19 mouse cellular contexts compared by ENCODE assay signal in the genomic region with DNA sequence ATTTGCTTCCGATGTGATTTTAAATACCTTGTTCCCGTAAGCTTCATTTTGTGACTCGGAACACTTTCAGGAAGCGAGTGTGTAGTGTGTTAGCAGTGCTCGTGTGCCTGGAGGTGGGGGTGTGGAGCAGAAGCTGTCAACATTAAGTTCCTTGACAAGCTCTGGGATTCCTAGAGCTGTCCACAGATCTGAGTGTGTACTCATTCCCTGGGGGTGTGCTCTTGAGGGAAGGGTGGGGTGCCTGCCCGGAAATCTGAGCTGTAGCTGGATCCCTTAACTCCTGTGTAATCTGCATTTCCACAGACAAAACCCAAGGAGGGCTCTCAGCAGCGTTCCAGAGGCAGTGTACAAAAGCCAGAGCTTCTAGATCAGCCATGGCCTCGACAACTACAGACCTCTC.
"Had no signal": no experiment of that assay in that cellular context is flagged by ENCODE, and none has a peak within 500 bp of the region (broad histone marks: within the 10 kb centered on the region; RNA-seq: fewer than 3 reads in every experiment).

No protein-coding gene starts in this region.

- ATAC-seq: liver, postnatal 0 days; midbrain, embryonic 13.5 days; midbrain, embryonic 15.5 days had no signal

- H3K27ac ChIP-seq: liver, embryonic 15.5 days; lung, embryonic 15.5 days; macrophage; midbrain, embryonic 13.5 days; midbrain, embryonic 15.5 days; neural tube, embryonic 13.5 days; neural tube, embryonic 15.5 days had no signal

- DNase-seq: liver, postnatal 0 days; lung, adult 2 months; retina, postnatal 1 day; right cerebral cortex, adult 18-20 months; right cerebral cortex, postnatal 25 days; right cerebral cortex, postnatal 4 days; spleen, adult 18-20 months; thymus, adult 18-20 months; thymus, postnatal 14 days; thymus, postnatal 36 days had no signal

- H3K36me3 ChIP-seq: liver, embryonic 15.5 days; lung, embryonic 15.5 days; midbrain, embryonic 13.5 days; midbrain, embryonic 15.5 days; neural tube, embryonic 13.5 days; neural tube, embryonic 15.5 days had no signal

- H3K4me2 ChIP-seq: liver, embryonic 15.5 days; lung, embryonic 15.5 days; midbrain, embryonic 11.5 days; midbrain, embryonic 13.5 days; midbrain, embryonic 15.5 days; neural tube, embryonic 13.5 days; neural tube, embryonic 15.5 days had no signal

- H3K9me3 ChIP-seq: lung, embryonic 15.5 days; midbrain, embryonic 13.5 days; midbrain, embryonic 15.5 days; neural tube, embryonic 13.5 days; neural tube, embryonic 15.5 days had no signal

- H3K27me3 ChIP-seq: liver, embryonic 15.5 days; lung, embryonic 15.5 days; megakaryocyte, embryonic 14.5 days; midbrain, embryonic 13.5 days; midbrain, embryonic 15.5 days; neural tube, embryonic 13.5 days; neural tube, embryonic 15.5 days had no signal

- H3K4me1 ChIP-seq: liver, embryonic 15.5 days; lung, embryonic 15.5 days; megakaryocyte, embryonic 14.5 days; midbrain, embryonic 13.5 days; midbrain, embryonic 15.5 days had no signal

- H3K9ac ChIP-seq: liver, embryonic 15.5 days; liver, postnatal 0 days; lung, embryonic 15.5 days; midbrain, embryonic 13.5 days; midbrain, embryonic 15.5 days; neural tube, embryonic 13.5 days; neural tube, embryonic 15.5 days had no signal

- H3K4me3 ChIP-seq: liver, embryonic 15.5 days; lung, embryonic 15.5 days; megakaryocyte, embryonic 14.5 days; midbrain, embryonic 13.5 days; midbrain, embryonic 15.5 days; neural tube, embryonic 13.5 days; neural tube, embryonic 15.5 days had no signal
